Mouse (Mus musculus): ENCODE results near the gene Ahdc1. TPM values are rescaled to one million over a fixed set of nuclear protein-coding genes. Genes with fewer than 3 reads are reported as not detected.

The Ahdc1 gene
- total and polyA plus RNA-seq, 3 experiments, result 2.5 to 8.8 TPM; not detected in 1

- no peak overlapping the region for H3K4me3 ChIP-seq (ENCODE audit: control insufficient read depth in 1 of 2, insufficient read depth in 1 of 2, low read depth in 2 of 2, low read length in 2 of 2)
- H3K4me1 ChIP-seq (ENCODE audit: control insufficient read depth in 1 of 2, insufficient read depth in 2 of 2, low read length in 2 of 2), result no peaks in the 10 kb centered on the region
- TF ChIP-seq SIN3A (IDR thresholded peaks at IDR 0.05; ENCODE audit: low read length), result no peak
- no peak for TF ChIP-seq MEF2A (IDR thresholded peaks at IDR 0.05; ENCODE audit: extremely low read depth, insufficient replicate concordance, low read depth, low read length, poor library complexity, severe bottlenecking)
- TF ChIP-seq MAZ (IDR thresholded peaks at IDR 0.05; ENCODE audit: low read depth, low read length), result no peak
- no peak for TF ChIP-seq MAX (IDR thresholded peaks at IDR 0.05; ENCODE audit: low read length)
- TF ChIP-seq POLR2A (IDR thresholded peaks at IDR 0.05; ENCODE audit: control insufficient read depth in 1 of 2, insufficient read depth in 1 of 2, low read depth in 1 of 2, low read length in 2 of 2, poor library complexity in 1 of 2), result no peak
- no peak for TF ChIP-seq MXI1 (IDR thresholded peaks at IDR 0.05; ENCODE audit: low read depth, low read length)
- TF ChIP-seq BHLHE40 (IDR thresholded peaks at IDR 0.05; ENCODE audit: borderline replicate concordance, low read depth, low read length), result no peak
- TF ChIP-seq TCF12 (IDR thresholded peaks at IDR 0.05; ENCODE audit: low read depth, low read length), result no peak
- TF ChIP-seq USF2 (IDR thresholded peaks at IDR 0.05; ENCODE audit: borderline replicate concordance in 1 of 2, insufficient read depth in 1 of 2, low read depth in 1 of 2, low read length in 2 of 2), result no peak
- no peak for TF ChIP-seq JUND (IDR thresholded peaks at IDR 0.05; ENCODE audit: low read depth, low read length)
- H3K79me2 ChIP-seq (ENCODE audit: control insufficient read depth, insufficient read depth, low read length, poor library complexity), result no peaks in the 10 kb centered on the region
- H3K9me3 ChIP-seq (replicated peaks; ENCODE audit: insufficient read depth, low read length), result no peaks in the 10 kb centered on the region
- no peaks in the 10 kb centered on the region for H3K36me3 ChIP-seq (ENCODE audit: control insufficient read depth in 1 of 2, insufficient read depth in 2 of 2, low read length in 2 of 2)
- H3K27ac ChIP-seq (ENCODE audit: control insufficient read depth, low read depth, low read length), result no peak overlapping the region
- H3K27me3 ChIP-seq (ENCODE audit: control insufficient read depth in 1 of 2, insufficient read depth in 2 of 2, low read length in 2 of 2), result no peaks in the 10 kb centered on the region
- H3K9ac ChIP-seq (ENCODE audit: control insufficient read depth, low read depth, low read length, poor library complexity, severe bottlenecking), result no peak overlapping the region
- DNase-seq (ENCODE audit: low read depth, low spot score), result no peak
These were observed 23.4 kb downstream of the Ahdc1 start for GRCm38 (mm10) chr4:133034478-133034877.

- Histone ChIP-seq H3K4me1 (ENCODE audit: control insufficient read depth in 1 of 2, insufficient read depth in 2 of 2, low read length in 2 of 2) (no peaks in the 10 kb centered on the region), H3K4me3 (ENCODE audit: control insufficient read depth in 1 of 2, insufficient read depth in 1 of 2, low read depth in 2 of 2, low read length in 2 of 2) (no peak overlapping the region), H3K36me3 (ENCODE audit: control insufficient read depth in 1 of 2, insufficient read depth in 2 of 2, low read length in 2 of 2) (no peaks in the 10 kb centered on the region), H3K9me3 (replicated peaks; ENCODE audit: insufficient read depth, low read length) (no peaks in the 10 kb centered on the region), H3K27ac (ENCODE audit: control insufficient read depth, low read depth, low read length) (no peak overlapping the region), H3K27me3 (ENCODE audit: control insufficient read depth in 1 of 2, insufficient read depth in 2 of 2, low read length in 2 of 2) (no peaks in the 10 kb centered on the region), H3K79me2 (ENCODE audit: control insufficient read depth, insufficient read depth, low read length, poor library complexity) (no peaks in the 10 kb centered on the region), H3K9ac (ENCODE audit: control insufficient read depth, low read depth, low read length, poor library complexity, severe bottlenecking) (no peak overlapping the region)
- TF ChIP-seq MYB (IDR thresholded peaks at IDR 0.05; ENCODE audit: low read depth, low read length) (no peak), NELFE (IDR thresholded peaks at IDR 0.05; ENCODE audit: low read depth, low read length) (no peak), HCFC1 (IDR thresholded peaks at IDR 0.05; ENCODE audit: low read depth, low read length) (no peak), MYC (IDR thresholded peaks at IDR 0.05; ENCODE audit: low read depth, low read length) (no peak), TBP (IDR thresholded peaks at IDR 0.05; ENCODE audit: low read depth, low read length) (no peak), ELF1 (IDR thresholded peaks at IDR 0.05; ENCODE audit: low read depth, low read length) (no peak), TAL1 (IDR thresholded peaks at IDR 0.05; ENCODE audit: low read length) (no peak), USF1 (IDR thresholded peaks at IDR 0.05; ENCODE audit: low read depth, low read length) (no peak), ZMIZ1 (IDR thresholded peaks at IDR 0.05; ENCODE audit: low read depth, low read length) (no peak), JUND (IDR thresholded peaks at IDR 0.05; ENCODE audit: low read depth, low read length) (no peak), ZC3H11A (IDR thresholded peaks at IDR 0.05; ENCODE audit: low read depth, low read length) (no peak), RCOR1 (IDR thresholded peaks at IDR 0.05; ENCODE audit: low read depth, low read length) (no peak), POLR2A (IDR thresholded peaks at IDR 0.05; ENCODE audit: control insufficient read depth in 1 of 2, insufficient read depth in 1 of 2, low read depth in 1 of 2, low read length in 2 of 2, poor library complexity in 1 of 2) (no peak), MAZ (IDR thresholded peaks at IDR 0.05; ENCODE audit: low read depth, low read length) (no peak)
- DNase-seq (ENCODE audit: low read depth, low spot score), result no peak
These were observed 24.4 kb downstream of the Ahdc1 start for GRCm38 (mm10) chr4:133035446-133035845.

All from MEL (cell line).